Mouse (Mus musculus) stomach, postnatal 0 days (tissue): ENCODE results near the gene Zfp346.

Source experiments
- CTCF ChIP-seq: IDR thresholded peaks from 2 replicates; pipeline ENCODE4 v1.5.1; 2016; ENCODE audit warnings: antibody characterized with exemption, low read depth, mild to moderate bottlenecking, moderate library complexity
- EP300 ChIP-seq: optimal IDR thresholded peaks from 2 replicates; pipeline ENCODE3; 2016; ENCODE audit warnings: antibody characterized with exemption

GRCm38 (mm10) chr13:55092588-55092987, 12.5 kb upstream of the Zfp346 start:
- no peak for TF ChIP-seq CTCF
- TF ChIP-seq EP300 = no peak
